Mouse (Mus musculus) cerebellum, adult 2 months (tissue): ENCODE data around the gene Comt.

Experiments
- CTCF ChIP-seq: fragments of 200-500 bp; IDR thresholded peaks from 2 replicates; pipeline ENCODE4 v1.5.1; 2011; ENCODE audit warnings: low read depth, mild to moderate bottlenecking, control low read depth, low read length, moderate library complexity, borderline replicate concordance; ENCODE audit not compliant: insufficient read depth
- POLR2A ChIP-seq: fragments of 200-500 bp; IDR thresholded peaks from 2 replicates; pipeline ENCODE4 v1.6.1; 2011; ENCODE audit warnings: low read length, control low read depth, borderline replicate concordance; ENCODE audit not compliant: insufficient read depth

DNA sequence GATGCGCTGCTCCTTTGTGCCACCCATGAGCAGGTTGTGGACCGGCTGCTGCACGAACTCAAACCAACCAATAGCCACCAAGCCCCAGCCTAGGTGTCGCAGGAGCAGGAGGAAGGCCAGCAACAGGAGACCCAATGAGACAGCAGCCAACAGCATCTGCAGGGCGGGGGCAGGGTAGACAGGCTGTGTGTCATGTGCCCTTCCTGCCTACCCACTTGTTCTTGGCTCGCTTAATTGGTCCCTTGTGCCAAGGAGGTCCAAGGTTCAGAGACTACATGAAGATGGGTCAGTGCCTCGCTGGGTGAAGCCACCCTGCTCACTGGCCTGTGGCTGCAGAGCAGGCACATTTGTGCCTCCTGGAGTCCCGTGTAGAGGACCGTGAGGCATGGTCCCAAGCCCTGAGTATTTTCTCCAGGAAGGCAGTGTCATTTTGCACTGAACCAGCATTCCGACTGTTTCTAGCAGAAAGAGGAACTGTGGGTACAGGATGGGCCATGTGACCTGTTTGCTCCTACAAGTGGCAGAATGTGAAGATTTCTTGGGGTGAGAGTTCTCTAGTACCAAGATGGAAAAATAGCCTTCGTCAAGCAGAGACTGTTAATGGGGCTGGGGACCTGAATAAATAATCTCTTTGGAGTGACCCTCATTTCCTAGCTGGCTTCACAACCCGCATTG, 14.7 kb downstream of the Comt start:
- no peak for TF ChIP-seq POLR2A
- TF ChIP-seq CTCF = no peak
